Mouse (Mus musculus): ENCODE measurements at regions not wholly inside any gene's neighbourhood (a gene's known extent, or its start where the extent isn't known, plus 50 kb on each side); places are given as distances from the start of the nearest gene placed in this dataset.

DNA sequence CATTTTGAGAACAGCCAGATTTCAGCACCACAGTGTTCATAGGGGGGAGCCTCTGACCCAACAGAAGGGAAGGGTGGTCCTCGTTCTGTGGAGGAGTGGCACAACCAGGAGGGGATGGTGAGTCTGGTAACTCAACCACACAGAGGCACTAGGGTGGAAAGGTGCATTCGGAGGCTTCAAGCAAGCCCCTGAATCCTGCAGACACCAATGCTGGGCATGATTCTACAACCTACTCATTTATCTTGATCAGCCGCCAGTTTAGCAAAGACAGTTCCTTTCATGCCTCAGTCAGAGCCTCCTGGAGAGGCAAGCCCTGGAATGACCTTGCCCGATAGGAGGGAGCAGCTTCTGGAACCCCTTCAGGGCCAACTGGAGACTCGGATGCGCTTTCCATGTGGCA lies 223.1 kb upstream of the Shh start:
- Histone ChIP-seq H3K4me3 (replicated peaks in 1 of 3; ENCODE audit: low read depth in 2 of 3, low read length in 2 of 3, poor library complexity in 1 of 3) (no peak overlapping the region), H3K4me1 (ENCODE audit: control insufficient read depth in 1 of 2, insufficient read depth in 2 of 2) (no peaks in the 10 kb centered on the region), H3K27me3 (replicated peaks) (peaks cover 38% of the 10 kb centered on the region), H3K4me2 (ENCODE audit: insufficient read depth, low read depth, poor library complexity, severe bottlenecking) (no peak overlapping the region), H3K9me3 (replicated peaks; ENCODE audit: low read length) (no peaks in the 10 kb centered on the region), H3K27ac (ENCODE audit: insufficient read depth, low read depth) (no peak overlapping the region), H3K36me3 (replicated peaks in 1 of 2; ENCODE audit: control insufficient read depth in 1 of 2, insufficient read depth in 1 of 2, low read length in 1 of 2) (no peaks in the 10 kb centered on the region), H3K79me2 (replicated peaks; ENCODE audit: control insufficient read depth, extremely low read depth, insufficient read depth, poor library complexity, severe bottlenecking) (no peaks in the 10 kb centered on the region), H3K9ac (ENCODE audit: insufficient read depth, low read depth) (no peak overlapping the region)
- TF ChIP-seq HCFC1 (IDR thresholded peaks at IDR 0.05; ENCODE audit: low read depth, low read length) (no peak), SMC3 (IDR thresholded peaks at IDR 0.05; ENCODE audit: low read depth, low read length) (no peak), CTCF (conservative IDR thresholded peaks at IDR 0.05 in 1 of 2, IDR thresholded peaks at IDR 0.05 in 1 of 2; ENCODE audit: low read depth in 2 of 2, low read length in 2 of 2) (no peak), POLR2AphosphoS2 (IDR thresholded peaks at IDR 0.05; ENCODE audit: low read depth, low read length) (no peak), TBP (conservative IDR thresholded peaks at IDR 0.05; ENCODE audit: low read depth, low read length) (no peak), MEF2A (IDR thresholded peaks at IDR 0.05; ENCODE audit: borderline replicate concordance, low read depth, low read length) (no peak), JUND (conservative IDR thresholded peaks at IDR 0.05; ENCODE audit: low read depth, low read length) (no peak), NELFE (IDR thresholded peaks at IDR 0.05; ENCODE audit: low read depth, low read length) (no peak), USF1 (IDR thresholded peaks at IDR 0.05; ENCODE audit: low read depth, low read length) (no peak), ELF1 (IDR thresholded peaks at IDR 0.05; ENCODE audit: low read depth, low read length) (no peak), CHD2 (IDR thresholded peaks at IDR 0.05; ENCODE audit: low read length) (no peak), MAZ (IDR thresholded peaks at IDR 0.05; ENCODE audit: low read depth, low read length) (no peak), UBTF (IDR thresholded peaks at IDR 0.05; ENCODE audit: low read depth, low read length) (no peak), GABPA (IDR thresholded peaks at IDR 0.05; ENCODE audit: insufficient replicate concordance, low read depth, low read length) (no peak), NRF1 (IDR thresholded peaks at IDR 0.05; ENCODE audit: low read depth, low read length) (no peak), TCF12 (IDR thresholded peaks at IDR 0.05; ENCODE audit: low read depth, low read length) (no peak), KAT2A (IDR thresholded peaks at IDR 0.05; ENCODE audit: insufficient replicate concordance, low read length) (no peak)
- DNase-seq (ENCODE audit: extremely low read depth) = no peak
- dilution Hi-C loops (cut with MboI; ENCODE audit: extremely low pct_ligation_motif_present, extremely low pct_unique_long_range_greater_than_20kb, low sequenced_read_pairs) (no loop called here), in situ Hi-C loops (cut with MboI; ENCODE audit: low pct_ligation_motif_present, low pct_unique_long_range_greater_than_20kb, low sequenced_read_pairs) (no loop called here)

DNA sequence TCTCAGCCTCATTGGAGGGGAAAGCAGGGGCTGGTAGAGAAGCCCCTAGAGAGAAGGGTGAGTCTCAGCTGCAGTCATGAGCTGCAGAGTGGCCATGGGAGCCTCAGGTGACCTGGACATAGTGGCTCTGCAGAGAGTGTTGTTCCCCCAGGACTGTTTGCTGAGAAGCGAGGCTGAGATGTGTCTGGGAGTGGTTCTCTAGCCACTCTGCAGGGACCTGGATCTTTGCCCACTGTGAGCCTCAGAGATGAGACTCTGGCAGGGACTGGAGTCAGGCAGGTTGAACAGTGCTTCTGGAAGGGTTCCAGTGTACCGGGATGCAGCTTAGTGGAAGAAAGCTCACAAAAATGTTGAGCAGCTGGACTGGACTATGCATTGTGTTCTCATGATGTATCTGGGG lies 222.6 kb upstream of the Shh start:
- in situ Hi-C loops (cut with MboI; ENCODE audit: low pct_ligation_motif_present, low pct_unique_long_range_greater_than_20kb, low sequenced_read_pairs) = no loop called here

More for the DNA sequence above, 222.6 kb upstream of the Shh start:
- H3K9ac ChIP-seq (ENCODE audit: insufficient read depth, low read depth) = no peak overlapping the region
- H3K4me2 ChIP-seq (ENCODE audit: insufficient read depth, low read depth, poor library complexity, severe bottlenecking) = no peak overlapping the region
- dilution Hi-C loops (cut with MboI; ENCODE audit: extremely low pct_ligation_motif_present, extremely low pct_unique_long_range_greater_than_20kb, low sequenced_read_pairs) = no loop called here
- no peaks in the 10 kb centered on the region for H3K9me3 ChIP-seq (replicated peaks; ENCODE audit: low read length)
- no peaks in the 10 kb centered on the region for H3K36me3 ChIP-seq (replicated peaks in 1 of 2; ENCODE audit: control insufficient read depth in 1 of 2, insufficient read depth in 1 of 2, low read length in 1 of 2)
- no peak overlapping the region for H3K27ac ChIP-seq (ENCODE audit: insufficient read depth, low read depth)
- H3K79me2 ChIP-seq (replicated peaks; ENCODE audit: control insufficient read depth, extremely low read depth, insufficient read depth, poor library complexity, severe bottlenecking) = no peaks in the 10 kb centered on the region
- TF ChIP-seq IRF4 (IDR thresholded peaks at IDR 0.05; ENCODE audit: low read depth, low read length) (no peak), HCFC1 (IDR thresholded peaks at IDR 0.05; ENCODE audit: low read depth, low read length) (no peak), ELF1 (IDR thresholded peaks at IDR 0.05; ENCODE audit: low read depth, low read length) (no peak), MAFK (IDR thresholded peaks at IDR 0.05; ENCODE audit: insufficient replicate concordance, low read length) (no peak), CHD2 (IDR thresholded peaks at IDR 0.05; ENCODE audit: low read length) (no peak), CHD1 (IDR thresholded peaks at IDR 0.05; ENCODE audit: low read depth, low read length) (no peak), MYC (IDR thresholded peaks at IDR 0.05; ENCODE audit: low read depth, low read length) (no peak), RCOR1 (conservative IDR thresholded peaks at IDR 0.05; ENCODE audit: low read depth, low read length) (no peak), JUND (conservative IDR thresholded peaks at IDR 0.05; ENCODE audit: low read depth, low read length) (no peak), ETS1 (conservative IDR thresholded peaks at IDR 0.05; ENCODE audit: low read depth, low read length) (no peak)
- no peaks in the 10 kb centered on the region for H3K4me1 ChIP-seq (ENCODE audit: control insufficient read depth in 1 of 2, insufficient read depth in 2 of 2)
- H3K4me3 ChIP-seq (replicated peaks in 1 of 3; ENCODE audit: low read depth in 2 of 3, low read length in 2 of 3, poor library complexity in 1 of 3) = no peak overlapping the region
- H3K27me3 ChIP-seq (replicated peaks) = peaks cover 38% of the 10 kb centered on the region
- no peak for DNase-seq (ENCODE audit: extremely low read depth)
